Mouse (Mus musculus) intestine, embryonic 16.5 days (tissue): Measurements from ENCODE around the gene Wdr74. TPM values are rescaled to one million over a fixed set of nuclear protein-coding genes. Genes with fewer than 3 reads are reported as not detected.

Experiments
- ATAC-seq: fragments of 200-750 bp; cut with Nextera tagmentation; 2 replicates; pipeline ENCODE4 v1.8.0; 2017; ENCODE audit warnings: moderate TSS enrichment, moderate library complexity
- H3K27ac ChIP-seq: fragments of 300-500 bp; sonication (generic); 2 replicates; pipeline ENCODE4 v1.5.1; 2014; ENCODE audit warnings: mild to moderate bottlenecking, low read length
- H3K27me3 ChIP-seq: fragments of 300-500 bp; sonication (generic); replicated peaks from 2 replicates; pipeline ENCODE4 v1.6.1; 2014; ENCODE audit warnings: low read length, control low read depth, mixed read lengths; ENCODE audit not compliant: control insufficient read depth, insufficient read depth
- H3K36me3 ChIP-seq: fragments of 300-500 bp; sonication (generic); 2 replicates; pipeline ENCODE4 v1.6.1; 2014; ENCODE audit warnings: low read length, control low read depth; ENCODE audit not compliant: control insufficient read depth, insufficient read depth
- H3K4me1 ChIP-seq: fragments of 300-500 bp; sonication (generic); 2 replicates; pipeline ENCODE4 v1.6.1; 2014; ENCODE audit warnings: low read length, control low read depth, mixed read lengths; ENCODE audit not compliant: control insufficient read depth, insufficient read depth
- H3K4me2 ChIP-seq: fragments of 300-500 bp; sonication (generic); 2 replicates; pipeline ENCODE4 v1.6.1; 2014; ENCODE audit warnings: low read depth, low read length, control low read depth
- H3K4me3 ChIP-seq: fragments of 300-500 bp; sonication (generic); 2 replicates; pipeline ENCODE4 v1.5.1; 2014; ENCODE audit warnings: mild to moderate bottlenecking, low read length
- H3K9ac ChIP-seq: fragments of 300-500 bp; sonication (generic); 2 replicates; pipeline ENCODE4 v1.6.1; 2014; ENCODE audit warnings: low read depth, low read length
- H3K9me3 ChIP-seq: fragments of 300-500 bp; sonication (generic); 2 replicates; pipeline ENCODE4 v1.6.1; 2016; ENCODE audit warnings: low read length, control low read depth; ENCODE audit not compliant: control insufficient read depth
- WGBS: fragments of 180-500 bp; shearing (Covaris S2); extraction: QIAGEN DNeasy Blood & Tissue Kit; methylation state at CpG from one replicate; pipeline ENCODE4 v1.1.7; 2014; 5-methylcytosine and 5-hydroxymethylcytosine counted together
- polyA plus RNA-seq: library from polyadenylated mRNA; unstranded; fragments of >200 nt; fragmentation: Nextera tagmentation; extraction: Ambion mirVana; gene quantifications from 2 replicates; pipeline ENCODE4 v1.2.1, GENCODE M21; 2015

The Wdr74 gene
- polyA plus RNA-seq, 1 experiment from 2014 or later = 88.7 TPM

DNA sequence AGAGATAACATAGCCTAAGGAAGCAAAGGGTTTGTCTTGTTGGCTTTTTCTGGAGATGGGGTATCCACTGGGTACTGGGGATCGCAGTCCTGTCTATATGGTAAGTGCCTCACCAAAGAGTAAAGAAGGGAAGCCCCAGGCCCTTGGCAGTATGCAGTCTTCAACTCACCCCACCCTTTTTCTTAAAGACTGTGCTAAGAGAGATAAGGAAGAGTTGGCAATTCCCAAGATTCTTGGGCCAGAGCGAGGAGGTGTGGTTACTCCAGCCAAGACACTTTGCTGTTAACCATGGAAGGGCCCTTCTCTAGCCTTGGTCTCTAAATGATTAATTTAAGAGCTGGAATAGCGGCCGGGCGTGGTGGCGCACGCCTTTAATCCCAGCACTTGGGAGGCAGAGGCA is 28.7 kb upstream of the Wdr74 start:
- Histone ChIP-seq H3K9ac (no peak overlapping the region), H3K36me3 (peaks cover 29% of the 10 kb centered on the region; the same call in 1 of the 2 replicates), H3K4me1 (peaks cover 23% of the 10 kb centered on the region), H3K9me3 (no peaks in the 10 kb centered on the region), H3K27me3 (no peaks in the 10 kb centered on the region), H3K27ac (no peak overlapping the region), H3K4me3 (no peak overlapping the region), H3K4me2 (no peak overlapping the region)
- no peak for ATAC-seq
- WGBS = 94% methylated on average over 7 of the region's 7 CpGs

- no peak overlapping the region for H3K4me2 ChIP-seq
- H3K9me3 ChIP-seq = no peaks in the 10 kb centered on the region
- ATAC-seq = no peak
- H3K4me3 ChIP-seq = no peak overlapping the region
- H3K36me3 ChIP-seq = peaks cover 30% of the 10 kb centered on the region; the same call in 1 of the 2 replicates
- H3K27me3 ChIP-seq = no peaks in the 10 kb centered on the region
- peaks cover 29% of the 10 kb centered on the region for H3K4me1 ChIP-seq
- H3K27ac ChIP-seq = 0 out of 2 replicates have a peak overlapping the region, but pooled peaks have one; percentile 8
- 90% methylated on average over 8 of the region's 8 CpGs for WGBS
- no peak overlapping the region for H3K9ac ChIP-seq
These were observed 26.7 kb upstream of the Wdr74 start for GRCm38 (mm10) chr19:8708954-8709353.

GRCm38 (mm10) chr19:8710057-8710456 is 25.6 kb upstream of the Wdr74 start:
- H3K4me2 ChIP-seq = no peak overlapping the region

DNA sequence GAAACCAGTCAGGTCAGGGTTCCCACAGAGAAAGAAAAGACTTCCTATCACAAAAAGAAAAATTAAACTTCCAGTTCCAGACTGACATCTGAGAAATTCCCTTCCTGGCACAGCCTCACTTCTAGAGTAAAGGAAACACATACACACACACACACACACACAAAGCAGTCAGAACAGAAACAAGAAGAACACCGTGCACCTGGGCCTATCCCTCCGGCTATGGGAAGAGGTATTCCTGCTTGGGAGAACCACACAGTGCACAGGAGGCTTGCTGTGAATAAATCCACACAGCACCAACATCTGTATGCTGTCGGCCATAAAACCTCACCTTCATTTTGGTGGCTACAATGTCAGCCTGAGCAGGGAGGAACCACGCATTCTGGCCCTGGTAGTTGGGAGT is 24.1 kb upstream of the Wdr74 start:
- H3K27ac ChIP-seq = 0 out of 2 replicates have a peak overlapping the region, but pooled peaks have one; percentile 28
- no peak for ATAC-seq
- 62% methylated on average over 4 of the region's 4 CpGs for WGBS
- no peaks in the 10 kb centered on the region for H3K27me3 ChIP-seq
- peak overlapping the region; percentile 63 for H3K4me2 ChIP-seq
- H3K9ac ChIP-seq = peak overlapping the region; percentile 95
- H3K4me1 ChIP-seq = peaks cover 33% of the 10 kb centered on the region
- peak overlapping the region; percentile 91 for H3K4me3 ChIP-seq
- H3K36me3 ChIP-seq = peaks cover 30% of the 10 kb centered on the region; the same call in 1 of the 2 replicates
- no peaks in the 10 kb centered on the region for H3K9me3 ChIP-seq

More at GRCm38 (mm10) chr19:8710057-8710456, 25.6 kb upstream of the Wdr74 start:
- Histone ChIP-seq H3K4me1 (peaks cover 33% of the 10 kb centered on the region), H3K9ac (peak overlapping the region; percentile 22; the same call in 1 of the 2 replicates), H3K36me3 (peaks cover 30% of the 10 kb centered on the region; the same call in 1 of the 2 replicates), H3K27me3 (no peaks in the 10 kb centered on the region), H3K9me3 (no peaks in the 10 kb centered on the region), H3K4me3 (no peak overlapping the region), H3K27ac (peak overlapping the region; percentile 30; the same call in 1 of the 2 replicates)
- 89% methylated on average over 2 of the region's 2 CpGs for WGBS
- ATAC-seq = no peak

DNA sequence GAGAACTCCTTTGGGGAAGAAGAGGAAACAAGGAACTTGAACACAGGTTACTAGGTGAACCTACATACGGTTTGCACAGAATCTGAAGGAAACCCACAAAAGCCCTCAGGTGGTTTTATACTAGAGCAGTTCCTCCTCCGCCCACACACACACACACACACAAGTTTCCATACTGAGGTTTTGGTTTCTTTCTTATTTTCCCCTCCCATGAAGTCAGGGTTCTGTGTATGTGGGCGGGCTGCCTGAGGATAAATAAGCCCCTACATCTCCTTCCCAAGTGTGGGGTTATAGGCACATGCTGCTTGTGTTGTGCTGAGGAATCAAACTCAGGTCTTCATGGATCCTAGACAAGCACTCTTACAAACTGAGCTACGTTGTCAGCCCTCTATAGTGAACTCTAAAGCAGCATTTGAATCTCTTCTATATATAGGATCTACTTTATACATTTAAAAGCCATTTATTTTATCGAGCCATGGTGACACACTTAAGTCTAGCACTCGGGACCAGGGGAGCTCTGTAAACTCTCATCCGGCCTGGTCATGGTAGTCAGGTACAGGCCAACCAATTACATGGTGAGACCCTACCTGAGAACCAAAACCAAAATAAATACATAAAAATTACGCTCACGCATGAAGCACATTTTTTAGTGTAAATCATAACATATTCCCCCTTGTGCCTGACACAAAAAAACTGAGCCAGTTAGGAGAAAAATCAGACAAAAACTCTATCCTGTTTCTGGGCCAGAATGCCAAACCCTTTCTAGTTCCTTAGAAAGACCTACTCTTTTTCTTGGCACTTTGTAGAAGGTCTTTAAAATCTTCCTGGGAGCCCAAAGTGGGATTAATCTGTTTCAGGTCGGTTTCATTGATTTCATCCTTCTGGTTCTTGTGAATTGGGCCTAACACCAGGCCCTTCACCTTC is 23.4 kb upstream of the Wdr74 start:
- WGBS = 44% methylated on average over 10 of the region's 10 CpGs
- no peak for ATAC-seq

GRCm38 (mm10) chr19:8712870-8713305 is 22.7 kb upstream of the Wdr74 start:
- peaks cover 21% of the 10 kb centered on the region; the same call in 1 of the 2 replicates for H3K36me3 ChIP-seq
- H3K4me2 ChIP-seq = peak overlapping the region; percentile 63
- peak overlapping the region; percentile 96 for H3K27ac ChIP-seq
- H3K27me3 ChIP-seq = no peaks in the 10 kb centered on the region
- peak overlapping the region; percentile 95 for H3K9ac ChIP-seq
- peak; percentile 49 for ATAC-seq
- peak overlapping the region; percentile 91 for H3K4me3 ChIP-seq
- no peaks in the 10 kb centered on the region for H3K9me3 ChIP-seq
- peaks cover 33% of the 10 kb centered on the region for H3K4me1 ChIP-seq
- WGBS = under 1% methylated on average over 13 of the region's 13 CpGs

More for the DNA sequence above, 23.4 kb upstream of the Wdr74 start:
- Histone ChIP-seq H3K4me1 (peaks cover 33% of the 10 kb centered on the region), H3K9ac (peak overlapping the region; percentile 95), H3K9me3 (no peaks in the 10 kb centered on the region), H3K27ac (peak overlapping the region; percentile 96), H3K4me2 (peak overlapping the region; percentile 63), H3K27me3 (no peaks in the 10 kb centered on the region), H3K36me3 (peaks cover 24% of the 10 kb centered on the region; the same call in 1 of the 2 replicates), H3K4me3 (peak overlapping the region; percentile 91)

DNA sequence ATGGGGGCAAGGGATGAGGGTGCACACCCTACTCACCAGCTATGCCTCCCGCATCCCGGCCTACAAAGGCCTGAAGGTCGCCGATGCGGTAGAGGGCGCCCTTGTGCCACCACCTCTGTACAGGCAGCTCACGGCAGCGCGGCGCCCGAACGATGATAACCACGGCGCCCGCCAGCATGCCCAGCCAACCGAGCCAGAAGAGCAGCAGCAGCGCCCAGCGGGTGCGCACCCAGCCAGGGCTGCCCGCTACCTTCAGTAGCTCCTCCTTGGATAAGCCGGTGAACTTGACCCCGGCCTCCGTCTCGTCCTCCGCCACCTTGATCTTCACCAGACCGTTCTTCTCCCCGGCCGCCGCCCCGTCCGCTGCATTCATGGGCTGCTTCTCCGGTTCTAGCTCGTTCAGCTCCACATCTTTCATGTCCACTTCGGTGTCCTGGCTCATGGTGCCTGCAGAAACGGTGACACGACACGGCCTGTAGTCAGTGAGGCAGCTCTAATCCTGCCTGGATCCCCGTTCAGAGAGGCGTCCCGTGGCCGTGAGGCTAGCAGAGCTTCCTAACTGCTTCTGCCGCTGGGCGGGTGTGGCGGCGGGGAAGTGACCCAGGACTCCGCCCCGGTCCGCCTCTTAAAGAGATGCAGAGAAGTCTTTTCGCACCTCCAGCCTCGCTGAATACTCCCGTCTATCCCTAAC is 22.2 kb upstream of the Wdr74 start:
- under 1% methylated on average over 51 of the region's 51 CpGs for WGBS
- H3K36me3 ChIP-seq = peaks cover 16% of the 10 kb centered on the region; the same call in 1 of the 2 replicates
- peak overlapping the region; percentile 95 for H3K9ac ChIP-seq
- peaks cover 33% of the 10 kb centered on the region for H3K4me1 ChIP-seq
- peak overlapping the region; percentile 96 for H3K27ac ChIP-seq
- peak overlapping the region; percentile 63 for H3K4me2 ChIP-seq
- no peaks in the 10 kb centered on the region for H3K9me3 ChIP-seq
- H3K4me3 ChIP-seq = peak overlapping the region; percentile 91
- no peaks in the 10 kb centered on the region for H3K27me3 ChIP-seq
- peak; percentile 90 for ATAC-seq

DNA sequence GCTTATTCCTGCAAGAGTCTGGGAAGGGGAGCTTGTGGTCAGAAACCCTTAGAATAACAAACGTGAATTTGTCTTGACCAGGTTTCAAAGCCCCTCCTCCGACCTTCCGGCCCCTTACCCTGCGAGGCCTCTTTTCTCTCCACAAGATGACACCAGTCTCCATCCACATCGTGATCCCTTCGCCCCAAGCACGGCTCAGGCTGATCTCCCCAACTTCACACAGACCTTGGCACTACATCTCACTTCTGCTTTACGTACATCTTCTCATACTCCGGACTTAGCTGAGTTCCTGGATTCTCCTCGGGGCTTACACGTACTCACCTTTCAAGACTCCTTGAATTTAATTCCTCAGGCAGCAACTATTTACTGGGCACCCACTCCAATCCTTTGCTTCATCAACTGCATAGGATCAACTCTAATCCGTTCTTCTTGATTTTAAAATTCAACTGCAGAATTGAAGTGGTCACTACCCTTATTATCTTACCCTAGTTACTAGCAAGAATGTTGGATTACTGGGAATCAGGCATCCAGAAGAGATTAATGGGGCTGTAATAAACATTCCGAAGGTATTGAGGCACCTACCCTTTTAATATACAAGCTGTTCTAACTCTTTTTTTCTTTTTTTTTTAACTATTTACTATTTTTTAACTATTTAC is 21.5 kb upstream of the Wdr74 start:
- peak overlapping the region; percentile 91 for H3K4me3 ChIP-seq
- H3K9me3 ChIP-seq = no peaks in the 10 kb centered on the region
- peak; percentile 24 for ATAC-seq
- H3K36me3 ChIP-seq = peaks cover 13% of the 10 kb centered on the region; the same call in 1 of the 2 replicates
- WGBS = 7% methylated on average over 13 of the region's 13 CpGs
- H3K9ac ChIP-seq = peak overlapping the region; percentile 95
- peak overlapping the region; percentile 63 for H3K4me2 ChIP-seq
- H3K27ac ChIP-seq = peak overlapping the region; percentile 96
- no peaks in the 10 kb centered on the region for H3K27me3 ChIP-seq
- H3K4me1 ChIP-seq = peaks cover 33% of the 10 kb centered on the region
